Mouse (Mus musculus) limb, embryonic 13.5 days (tissue): ENCODE measurements at regions not wholly inside any gene's neighbourhood (a gene's known extent, or its start where the extent isn't known, plus 50 kb on each side); places are given as distances from the start of the nearest gene placed in this dataset.

Experiments used
- ATAC-seq: fragments of 200-750 bp; cut with Nextera tagmentation; 2 replicates; pipeline ENCODE4 v1.8.0; 2017; ENCODE audit warnings: low read depth, moderate number of reproducible peaks, moderate TSS enrichment; ENCODE audit not compliant: low FRiP score
- H3K27ac ChIP-seq: fragments of 300-500 bp; sonication (generic); 2 replicates; pipeline ENCODE4 v1.5.1; 2015; ENCODE audit warnings: inconsistent platforms, mild to moderate bottlenecking, moderate library complexity
- H3K27me3 ChIP-seq: fragments of 300-500 bp; sonication (generic); 2 replicates; pipeline ENCODE4 v1.6.1; 2015; ENCODE audit warnings: mild to moderate bottlenecking, inconsistent platforms
- H3K36me3 ChIP-seq: fragments of 300-500 bp; sonication (generic); 2 replicates; pipeline ENCODE4 v1.6.1; 2015; ENCODE audit warnings: inconsistent platforms, mild to moderate bottlenecking, moderate library complexity
- H3K4me1 ChIP-seq: fragments of 300-500 bp; sonication (generic); 2 replicates; pipeline ENCODE4 v1.6.1; 2015; ENCODE audit warnings: inconsistent platforms
- H3K4me2 ChIP-seq: fragments of 300-500 bp; sonication (generic); replicated peaks from 2 replicates; pipeline ENCODE4 v1.6.1; 2015; ENCODE audit warnings: inconsistent platforms, mild to moderate bottlenecking, moderate library complexity
- H3K4me3 ChIP-seq: fragments of 300-500 bp; sonication (generic); 2 replicates; pipeline ENCODE4 v1.5.1; 2015; ENCODE audit warnings: moderate library complexity, mild to moderate bottlenecking, inconsistent platforms
- H3K9ac ChIP-seq: fragments of 300-500 bp; sonication (generic); 2 replicates; pipeline ENCODE4 v1.6.1; 2015; ENCODE audit warnings: mild to moderate bottlenecking, inconsistent platforms
- H3K9me3 ChIP-seq: fragments of 300-500 bp; sonication (generic); 2 replicates; pipeline ENCODE4 v1.6.1; 2016; ENCODE audit warnings: inconsistent platforms
- WGBS: fragments of 180-500 bp; shearing (Covaris S2); methylation state at CpG from one replicate; pipeline ENCODE4 v1.1.7; 2015; 5-methylcytosine and 5-hydroxymethylcytosine counted together

DNA sequence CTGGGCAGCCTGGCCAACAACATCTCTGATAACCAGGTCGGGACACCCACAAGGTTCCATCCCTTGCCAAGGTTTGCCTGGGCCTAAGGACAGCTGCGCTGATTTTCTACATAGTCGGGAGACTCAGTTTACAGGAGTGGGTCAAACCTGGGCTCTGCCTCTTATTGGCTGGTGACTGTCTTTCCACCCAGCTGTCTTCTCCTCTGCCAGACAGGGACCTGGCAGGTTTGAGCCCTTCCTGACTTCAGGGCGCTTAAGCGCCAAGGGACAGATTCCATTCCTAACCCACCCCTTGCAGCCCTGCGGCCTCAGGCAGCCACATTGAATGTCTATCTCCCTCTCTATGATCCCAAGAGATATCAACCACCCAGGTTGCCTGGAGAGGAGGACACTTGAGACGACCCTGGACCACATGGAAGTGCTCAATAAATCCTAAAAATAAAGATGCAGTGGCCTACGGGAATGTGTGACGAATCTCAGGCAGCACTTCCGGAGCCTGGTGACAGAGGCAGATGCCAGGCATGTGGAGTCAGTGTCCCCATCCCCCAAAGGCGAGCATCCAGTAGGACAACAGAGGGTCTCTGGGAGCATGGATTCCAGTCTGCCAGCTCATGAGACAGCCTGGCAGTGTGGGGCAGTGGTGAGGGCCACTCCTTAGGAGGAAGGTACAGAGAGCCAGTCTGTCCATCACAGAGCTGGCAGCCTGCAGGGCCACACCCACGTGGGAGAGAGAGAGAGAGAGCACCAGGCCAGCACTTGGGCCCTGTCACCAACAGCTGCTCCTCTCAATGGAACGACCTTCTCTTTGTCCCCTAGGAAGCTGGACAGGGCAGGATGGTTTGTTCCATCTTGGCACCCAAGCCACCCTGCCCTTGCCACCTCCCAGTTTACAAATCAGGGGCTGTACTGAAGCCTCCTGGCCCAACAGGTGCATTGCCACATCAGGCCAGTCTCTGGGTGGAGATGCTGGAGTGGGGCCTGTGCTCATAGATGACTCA lies 63.8 kb upstream of the Slc6a6 start:
- H3K4me2 ChIP-seq = no peak overlapping the region
- H3K27ac ChIP-seq = no peak overlapping the region
- no peaks in the 10 kb centered on the region for H3K9me3 ChIP-seq
- H3K9ac ChIP-seq = no peak overlapping the region
- no peaks in the 10 kb centered on the region for H3K27me3 ChIP-seq
- peaks cover 19% of the 10 kb centered on the region for H3K4me1 ChIP-seq
- no peak overlapping the region for H3K4me3 ChIP-seq
- 70% methylated on average over 13 of the region's 13 CpGs for WGBS
- ATAC-seq = peak; percentile 13; the same call in 1 of the 2 replicates
- no peaks in the 10 kb centered on the region for H3K36me3 ChIP-seq

DNA sequence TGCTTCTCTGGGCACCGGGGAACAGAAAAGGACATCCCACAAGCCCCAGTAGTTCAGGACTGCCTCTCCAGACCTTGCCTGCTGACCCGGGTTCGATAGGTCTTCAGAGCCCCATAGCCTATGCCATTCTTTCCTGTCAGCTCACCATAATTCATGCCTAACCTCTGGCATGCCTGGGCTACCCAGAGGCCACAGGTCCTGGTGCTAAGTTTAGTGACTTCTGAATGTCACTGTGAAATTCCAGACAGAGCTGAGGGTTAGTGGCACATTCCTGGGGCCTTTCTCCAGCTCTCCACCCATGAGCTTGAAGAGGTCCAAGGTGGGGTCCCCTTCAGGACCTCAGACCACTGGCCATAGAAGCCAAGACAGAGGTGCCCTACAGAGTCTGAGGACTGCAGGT lies 62.4 kb upstream of the Slc6a6 start:
- Histone ChIP-seq H3K9me3 (no peaks in the 10 kb centered on the region), H3K27ac (no peak overlapping the region), H3K36me3 (no peaks in the 10 kb centered on the region), H3K4me2 (no peak overlapping the region), H3K9ac (no peak overlapping the region), H3K27me3 (no peaks in the 10 kb centered on the region), H3K4me3 (no peak overlapping the region), H3K4me1 (peaks cover 14% of the 10 kb centered on the region)
- ATAC-seq = no peak
- 81% methylated on average over 3 of the region's 3 CpGs for WGBS

DNA sequence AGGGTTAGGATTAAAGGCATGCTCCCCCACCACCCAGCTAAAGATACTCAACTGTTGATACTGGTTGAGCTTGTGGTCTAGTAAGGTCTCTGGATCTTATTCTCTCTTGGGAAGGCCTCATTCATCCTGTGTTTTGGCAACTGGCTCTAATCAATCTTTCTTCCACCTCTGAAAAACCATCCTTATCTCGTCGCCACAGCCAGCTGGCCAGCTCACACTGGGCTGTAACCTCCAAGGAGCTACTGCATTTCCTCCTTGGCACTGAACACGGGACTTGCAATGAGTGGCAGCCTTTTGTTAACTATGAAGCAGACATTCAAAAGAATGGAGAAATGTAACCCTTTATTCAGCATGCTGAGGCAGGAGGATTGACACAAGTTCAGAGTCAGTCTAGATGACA lies 61.4 kb upstream of the Slc6a6 start:
- ATAC-seq = no peak
- Histone ChIP-seq H3K4me1 (peaks cover 4% of the 10 kb centered on the region), H3K9me3 (no peaks in the 10 kb centered on the region), H3K4me3 (no peak overlapping the region), H3K9ac (no peak overlapping the region), H3K4me2 (no peak overlapping the region), H3K36me3 (no peaks in the 10 kb centered on the region), H3K27me3 (no peaks in the 10 kb centered on the region), H3K27ac (no peak overlapping the region)
- 65% methylated on average over 3 of the region's 3 CpGs for WGBS

DNA sequence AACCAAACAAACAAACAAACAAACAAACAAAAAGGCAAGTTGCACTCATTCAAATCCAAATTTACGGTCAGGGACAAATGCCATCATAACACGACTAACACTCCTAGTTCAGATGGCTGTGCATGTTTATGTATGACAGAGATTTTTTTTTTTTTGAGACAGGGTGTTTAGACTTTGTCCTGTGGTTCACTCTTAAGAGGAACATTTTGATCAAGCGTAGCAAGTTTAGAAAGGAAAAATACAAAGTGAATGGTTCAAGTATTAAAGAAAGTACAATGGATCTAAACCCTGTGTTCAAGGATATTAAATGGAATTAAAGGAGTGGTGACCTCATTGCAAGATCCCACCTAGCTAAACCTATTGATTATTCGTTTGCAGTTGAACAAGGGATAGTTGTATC lies 60.2 kb upstream of the Slc6a6 start:
- Histone ChIP-seq H3K27me3 (no peaks in the 10 kb centered on the region), H3K4me1 (no peaks in the 10 kb centered on the region), H3K36me3 (no peaks in the 10 kb centered on the region), H3K9ac (no peak overlapping the region), H3K9me3 (no peaks in the 10 kb centered on the region), H3K4me3 (no peak overlapping the region), H3K27ac (no peak overlapping the region), H3K4me2 (no peak overlapping the region)
- ATAC-seq = no peak
- WGBS = 89% methylated on average over 4 of the region's 4 CpGs

DNA sequence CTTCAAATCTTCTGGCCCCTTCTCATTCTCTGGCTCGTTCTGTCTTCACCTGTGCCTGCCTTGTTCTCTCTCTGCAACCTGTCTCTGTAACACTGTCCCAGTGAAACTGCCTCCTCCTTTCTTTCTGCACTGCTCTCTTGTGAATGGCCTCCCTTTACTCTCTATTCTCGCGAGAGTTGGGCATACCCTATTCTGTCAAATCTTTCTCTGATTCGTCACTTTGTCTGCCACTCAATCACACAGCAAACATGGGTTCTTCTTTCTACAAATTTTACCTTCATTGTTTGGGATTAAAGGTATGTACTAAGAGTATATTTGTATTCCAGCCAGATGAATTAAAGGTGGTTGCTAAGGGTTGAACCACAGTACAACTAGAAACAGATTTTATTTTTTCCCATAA lies 54.6 kb upstream of the Slc6a6 start:
- Histone ChIP-seq H3K4me3 (no peak overlapping the region), H3K27ac (no peak overlapping the region), H3K4me1 (no peaks in the 10 kb centered on the region), H3K9me3 (no peaks in the 10 kb centered on the region), H3K4me2 (no peak overlapping the region), H3K9ac (no peak overlapping the region), H3K36me3 (no peaks in the 10 kb centered on the region), H3K27me3 (no peaks in the 10 kb centered on the region)
- no peak for ATAC-seq
- WGBS = 86% methylated on average over 4 of the region's 4 CpGs

DNA sequence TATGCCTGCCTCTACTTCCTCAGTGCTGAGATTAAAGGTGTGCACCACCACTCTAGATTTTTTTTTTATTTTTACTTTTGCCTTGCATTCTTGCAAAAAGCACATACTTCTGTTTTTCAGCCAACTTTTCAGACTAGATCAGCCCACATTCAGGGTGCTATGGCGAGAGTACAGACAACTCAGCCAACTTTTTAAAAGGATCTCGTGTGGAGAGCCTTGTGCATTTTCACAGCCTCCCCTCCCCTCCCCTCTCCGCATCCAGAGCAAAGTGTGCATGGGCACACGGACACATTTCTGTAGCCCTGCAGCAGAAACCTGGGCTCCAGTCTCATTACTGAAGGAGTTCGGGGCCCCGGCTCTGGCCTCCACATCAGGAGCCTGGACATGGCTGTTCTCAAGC lies 52.6 kb upstream of the Slc6a6 start:
- no peak for ATAC-seq
- no peak overlapping the region for H3K27ac ChIP-seq
- no peak overlapping the region for H3K4me3 ChIP-seq
- no peaks in the 10 kb centered on the region for H3K9me3 ChIP-seq
- WGBS = 88% methylated on average over 6 of the region's 6 CpGs
- no peak overlapping the region for H3K4me2 ChIP-seq
- no peaks in the 10 kb centered on the region for H3K36me3 ChIP-seq
- H3K4me1 ChIP-seq = no peaks in the 10 kb centered on the region
- no peaks in the 10 kb centered on the region for H3K27me3 ChIP-seq
- H3K9ac ChIP-seq = no peak overlapping the region
